Mouse (Mus musculus) thymus, postnatal 4 days (tissue): ENCODE measurements at regions not wholly inside any gene's neighbourhood (a gene's known extent, or its start where the extent isn't known, plus 50 kb on each side); places are given as distances from the start of the nearest gene placed in this dataset.

Experiments
- DNase-seq: peaks from one replicate; pipeline ENCODE4 v3.0.0; 2021

- DNase-seq = no peak
Measured at GRCm38 (mm10) chr6:32739162-32739745, 151.3 kb upstream of the Plxna4 start.

- DNase-seq = no peak
Measured at GRCm38 (mm10) chr6:32728706-32729105, 140.7 kb upstream of the Plxna4 start.

- DNase-seq = no peak
Measured at GRCm38 (mm10) chr6:32726571-32726970, 138.6 kb upstream of the Plxna4 start.

- no peak for DNase-seq
Measured at GRCm38 (mm10) chr6:32717860-32718259, 129.9 kb upstream of the Plxna4 start.

GRCm38 (mm10) chr6:32715137-32715536 is 127.1 kb upstream of the Plxna4 start:
- no peak for DNase-seq

GRCm38 (mm10) chr6:32710208-32710607 is 122.2 kb upstream of the Plxna4 start:
- peak; percentile 70 for DNase-seq

- no peak for DNase-seq
Measured at GRCm38 (mm10) chr6:32709566-32709965, 121.6 kb upstream of the Plxna4 start.

GRCm38 (mm10) chr6:32707417-32707816 is 119.4 kb upstream of the Plxna4 start:
- no peak for DNase-seq

- DNase-seq = no peak
Measured at GRCm38 (mm10) chr6:32706376-32706775, 118.4 kb upstream of the Plxna4 start.

GRCm38 (mm10) chr6:32703466-32703865 is 115.5 kb upstream of the Plxna4 start:
- DNase-seq = no peak

- no peak for DNase-seq
Measured at GRCm38 (mm10) chr6:32702245-32702791, 114.3 kb upstream of the Plxna4 start.

GRCm38 (mm10) chr6:32699811-32700210 is 111.8 kb upstream of the Plxna4 start:
- DNase-seq = no peak

GRCm38 (mm10) chr6:32697771-32698270 is 109.8 kb upstream of the Plxna4 start:
- no peak for DNase-seq

- DNase-seq = no peak
Measured at GRCm38 (mm10) chr6:32696037-32696436, 108.0 kb upstream of the Plxna4 start.

- DNase-seq = no peak
Measured at GRCm38 (mm10) chr6:32672552-32672951, 84.6 kb upstream of the Plxna4 start.

GRCm38 (mm10) chr6:32659743-32660142 is 71.8 kb upstream of the Plxna4 start:
- DNase-seq = no peak

- no peak for DNase-seq
Measured at GRCm38 (mm10) chr6:32657378-32657777, 69.4 kb upstream of the Plxna4 start.

GRCm38 (mm10) chr6:32654188-32654587 is 66.2 kb upstream of the Plxna4 start:
- DNase-seq = no peak

- no peak for DNase-seq
Measured at GRCm38 (mm10) chr6:32644016-32644415, 56.0 kb upstream of the Plxna4 start.

- no peak for DNase-seq
Measured at GRCm38 (mm10) chr6:32638843-32639242, 50.9 kb upstream of the Plxna4 start.
